Mouse (Mus musculus): ENCODE data around the gene Paqr9.

Gene Paqr9

GRCm38 (mm10) chr9:95581758-95582515 lies 22.5 kb downstream of the Paqr9 start:
- no peak for TF ChIP-seq GATA4 (IDR thresholded peaks at IDR 0.05; ENCODE audit: insufficient replicate concordance, low read length)

- TF ChIP-seq GATA4 (IDR thresholded peaks at IDR 0.05; ENCODE audit: insufficient replicate concordance, low read length), result no peak
Observed at GRCm38 (mm10) chr9:95582555-95582954, 23.1 kb downstream of the Paqr9 start.

- no peak for TF ChIP-seq GATA4 (IDR thresholded peaks at IDR 0.05; ENCODE audit: insufficient replicate concordance, low read length)
Observed at GRCm38 (mm10) chr9:95586046-95586445, 26.6 kb downstream of the Paqr9 start.

- TF ChIP-seq GATA4 (IDR thresholded peaks at IDR 0.05; ENCODE audit: insufficient replicate concordance, low read length), result no peak
Observed at GRCm38 (mm10) chr9:95588070-95588469, 28.6 kb downstream of the Paqr9 start.

- TF ChIP-seq GATA4 (IDR thresholded peaks at IDR 0.05; ENCODE audit: insufficient replicate concordance, low read length), result no peak
Observed at GRCm38 (mm10) chr9:95594291-95594690, 34.8 kb downstream of the Paqr9 start.

GRCm38 (mm10) chr9:95597466-95598178 lies 38.2 kb downstream of the Paqr9 start:
- no peak for TF ChIP-seq GATA4 (IDR thresholded peaks at IDR 0.05; ENCODE audit: insufficient replicate concordance, low read length)

- no peak for TF ChIP-seq GATA4 (IDR thresholded peaks at IDR 0.05; ENCODE audit: insufficient replicate concordance, low read length)
Observed at GRCm38 (mm10) chr9:95598179-95598721, 38.8 kb downstream of the Paqr9 start.

- no peak for TF ChIP-seq GATA4 (IDR thresholded peaks at IDR 0.05; ENCODE audit: insufficient replicate concordance, low read length)
Observed at GRCm38 (mm10) chr9:95599399-95599798, 39.9 kb downstream of the Paqr9 start.

GRCm38 (mm10) chr9:95602849-95603248 lies 43.4 kb downstream of the Paqr9 start:
- no peak for TF ChIP-seq GATA4 (IDR thresholded peaks at IDR 0.05; ENCODE audit: insufficient replicate concordance, low read length)

GRCm38 (mm10) chr9:95603316-95603715 lies 43.9 kb downstream of the Paqr9 start:
- TF ChIP-seq GATA4 (IDR thresholded peaks at IDR 0.05; ENCODE audit: insufficient replicate concordance, low read length), result no peak

- no peak for TF ChIP-seq GATA4 (IDR thresholded peaks at IDR 0.05; ENCODE audit: insufficient replicate concordance, low read length)
Observed at GRCm38 (mm10) chr9:95607196-95607595, 47.7 kb downstream of the Paqr9 start.

GRCm38 (mm10) chr9:95612246-95612768 lies 52.9 kb downstream of the Paqr9 start:
- TF ChIP-seq GATA4 (IDR thresholded peaks at IDR 0.05; ENCODE audit: insufficient replicate concordance, low read length), result no peak

- no peak for TF ChIP-seq GATA4 (IDR thresholded peaks at IDR 0.05; ENCODE audit: insufficient replicate concordance, low read length)
Observed at GRCm38 (mm10) chr9:95613426-95614127, 54.1 kb downstream of the Paqr9 start.

- no peak for TF ChIP-seq GATA4 (IDR thresholded peaks at IDR 0.05; ENCODE audit: insufficient replicate concordance, low read length)
Observed at GRCm38 (mm10) chr9:95614861-95615615, 55.6 kb downstream of the Paqr9 start.

GRCm38 (mm10) chr9:95615961-95616360 lies 56.5 kb downstream of the Paqr9 start:
- no peak for TF ChIP-seq GATA4 (IDR thresholded peaks at IDR 0.05; ENCODE audit: insufficient replicate concordance, low read length)
